Mouse (Mus musculus) gastrocnemius, postnatal 14 days (tissue): ENCODE measurements around the gene Magi1. TPM values are rescaled to one million over a fixed set of nuclear protein-coding genes. Genes with fewer than 3 reads are reported as not detected.

ENCODE experiments used
- DNase-seq: peaks from one replicate; pipeline ENCODE4 v3.0.0; 2021; ENCODE audit warnings: mixed read lengths
- intact Hi-C: fragments of 180-260 bp; cut with DNase I; formaldehyde crosslinking; loops from one replicate; pipeline ENCODE4 v1.15.1; 2025; ENCODE audit warnings: low total_unique reads
- total RNA-seq, 2 experiments: library from RNA; stranded (reverse); gene quantifications; 2 replicates each; pipeline ENCODE4 v1.2.3; 2021

The Magi1 gene
- total RNA-seq, 2 experiments from 2014 or later = 6.4 to 6.7 TPM

DNA sequence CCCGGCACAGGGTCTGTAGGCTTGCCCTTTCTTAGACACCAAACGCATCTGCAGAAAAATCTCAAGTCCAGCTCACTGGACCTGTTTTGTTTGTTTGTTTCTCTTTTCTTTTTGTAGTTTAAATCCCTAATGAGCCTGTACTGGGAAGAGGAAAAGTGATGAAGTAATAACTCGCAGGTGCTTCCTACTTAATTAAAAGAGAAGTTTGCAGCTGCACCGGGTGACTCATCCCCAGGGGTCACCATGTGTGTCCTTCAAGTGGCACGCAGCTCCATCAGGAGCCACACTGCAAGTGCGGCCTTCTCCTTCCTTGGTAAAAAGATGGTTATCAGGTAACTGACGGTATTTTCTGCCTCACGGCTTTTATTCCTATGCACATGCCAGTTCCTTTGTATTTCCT, 112.5 kb downstream of the Magi1 start:
- intact Hi-C loops = no loop called here

DNA sequence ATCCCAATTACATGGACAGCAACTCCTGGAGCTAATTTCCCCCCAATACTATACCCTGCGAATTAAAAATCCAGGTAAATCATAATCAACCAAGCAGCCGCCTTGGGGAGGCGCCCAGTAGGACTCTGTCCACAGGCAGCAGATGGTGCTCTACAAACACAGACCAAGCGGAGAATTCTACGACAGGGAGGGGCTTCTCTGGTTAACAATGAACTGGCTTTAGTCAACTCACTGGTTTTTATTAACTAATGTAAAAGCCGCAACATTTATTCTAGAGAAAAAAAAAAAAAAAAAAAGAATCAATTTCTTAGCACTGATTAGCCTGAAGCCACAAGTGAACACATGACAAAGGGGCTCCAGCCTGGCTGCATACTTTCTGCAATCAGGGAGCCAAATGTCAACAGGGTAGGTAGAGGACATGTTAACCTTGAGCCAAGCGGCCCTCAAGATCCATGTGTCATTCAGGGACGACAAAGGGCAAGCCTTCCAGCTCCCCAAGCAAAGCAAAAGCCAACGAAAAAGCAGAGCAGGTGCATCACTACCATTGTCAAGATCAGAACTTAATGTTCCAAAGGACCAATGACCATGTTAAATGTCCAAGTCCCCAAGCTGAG, 114.0 kb downstream of the Magi1 start:
- intact Hi-C loops = no loop called here
- no peak for DNase-seq

More for the DNA sequence above, 112.5 kb downstream of the Magi1 start:
- no peak for DNase-seq

DNA sequence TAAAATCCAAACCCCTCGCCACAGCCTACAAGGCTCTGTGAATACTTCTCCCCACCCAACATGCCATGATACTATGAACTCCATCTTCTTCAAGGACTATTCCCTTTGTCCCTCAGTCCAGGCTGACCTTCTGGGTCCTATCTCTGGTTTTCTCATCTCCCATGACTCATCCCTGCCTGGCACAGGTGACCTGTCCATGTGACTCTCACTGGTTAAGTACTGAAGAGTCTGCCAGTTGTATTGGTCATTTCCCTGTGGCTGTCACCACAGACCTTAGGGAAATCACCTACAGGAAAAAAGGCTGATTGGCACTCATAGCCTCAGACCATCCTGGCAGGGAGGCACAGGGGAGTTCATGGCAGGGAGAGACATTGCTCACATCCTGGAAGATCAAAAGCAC, 117.8 kb downstream of the Magi1 start:
- no peak for DNase-seq
- intact Hi-C loops = no loop called here

DNA sequence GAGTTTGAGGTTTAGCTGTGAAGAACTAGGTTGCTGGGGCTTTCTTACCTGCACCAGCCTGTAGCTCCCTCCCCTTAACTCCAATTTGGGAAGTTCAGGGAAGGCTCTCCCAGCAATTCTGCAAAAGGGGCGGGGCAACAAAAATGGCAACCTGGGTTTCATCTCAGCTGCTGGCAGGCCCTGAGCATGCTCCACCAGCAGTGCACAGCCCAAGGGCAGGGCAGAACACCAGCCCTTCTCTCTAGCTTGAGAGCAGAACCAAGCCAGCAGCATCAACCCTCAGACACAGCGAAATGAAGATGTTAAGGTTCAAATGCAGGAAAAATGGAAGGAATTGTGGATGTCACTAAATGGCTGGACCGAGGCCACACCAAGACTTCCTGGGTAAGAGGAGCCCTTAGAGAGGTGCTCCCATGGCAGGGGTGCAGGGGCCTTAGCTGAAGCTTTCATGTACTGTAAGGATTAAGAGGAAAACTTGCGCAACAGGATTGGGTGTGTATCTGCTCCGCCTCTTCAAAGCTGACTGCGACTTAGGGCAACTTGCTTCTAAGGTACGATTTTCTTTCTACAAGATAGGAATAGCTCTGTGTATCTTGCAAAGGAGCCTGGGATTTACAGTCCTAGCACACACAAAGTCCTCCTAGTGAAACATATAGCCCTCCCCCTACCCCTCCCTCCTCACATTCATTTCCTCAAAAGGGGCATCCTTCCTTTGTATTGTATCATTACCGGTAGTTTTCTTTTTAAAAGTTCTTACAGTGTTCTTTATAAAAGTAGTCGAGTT, 118.8 kb downstream of the Magi1 start:
- intact Hi-C loops = no loop called here

DNA sequence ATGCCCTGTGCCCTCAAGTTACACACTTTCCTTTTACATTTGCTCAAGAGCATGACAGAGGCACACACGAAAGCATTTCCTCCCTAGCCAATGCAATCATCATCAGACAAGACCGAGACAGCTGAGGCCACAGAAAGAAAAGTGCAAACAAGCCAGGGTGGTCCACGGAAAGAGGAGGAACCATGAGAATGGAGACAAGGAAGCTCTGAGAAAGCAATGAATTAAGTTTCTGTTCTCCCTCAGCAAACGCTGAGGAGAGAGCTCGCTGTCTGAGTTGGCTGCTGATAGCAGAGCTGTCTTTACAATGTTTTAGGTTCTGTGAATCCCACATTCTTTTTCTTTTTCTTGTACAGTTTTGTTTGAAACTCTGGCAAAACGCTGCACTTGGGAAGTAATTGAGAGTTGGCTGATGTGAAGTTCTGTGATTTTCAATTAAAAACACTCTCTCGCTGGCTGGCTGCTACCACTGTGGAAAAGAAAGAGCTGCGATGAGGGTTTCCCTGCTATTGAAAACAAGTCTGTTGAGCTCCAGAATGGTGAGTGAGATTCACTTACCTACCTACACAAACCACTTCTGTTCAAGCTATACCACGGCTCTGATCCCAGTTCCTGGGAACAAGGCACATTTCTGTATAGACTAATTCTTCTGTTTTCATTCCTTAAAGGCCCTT, 120.3 kb downstream of the Magi1 start:
- intact Hi-C loops = no loop called here
- DNase-seq = no peak

More for the DNA sequence above, 118.8 kb downstream of the Magi1 start:
- no peak for DNase-seq

DNA sequence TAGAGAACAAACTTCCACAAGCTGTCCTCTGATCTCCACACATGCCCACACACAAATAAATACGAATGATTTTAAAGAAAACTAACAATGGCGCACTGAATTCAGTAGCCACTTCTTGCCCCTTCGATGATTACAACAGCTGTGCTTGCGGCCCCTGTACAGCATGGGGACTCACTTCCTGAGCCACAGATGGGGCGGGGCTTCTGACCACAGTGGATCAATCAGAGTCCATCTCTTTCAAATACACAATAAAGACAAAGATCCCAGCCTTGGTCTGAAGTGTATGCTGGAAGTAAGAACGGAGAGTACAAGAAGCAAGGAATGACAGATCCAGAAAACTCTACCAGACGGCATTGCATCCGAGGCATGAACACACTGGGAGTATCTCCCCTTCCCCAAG, 120.8 kb downstream of the Magi1 start:
- intact Hi-C loops = no loop called here
- no peak for DNase-seq

DNA sequence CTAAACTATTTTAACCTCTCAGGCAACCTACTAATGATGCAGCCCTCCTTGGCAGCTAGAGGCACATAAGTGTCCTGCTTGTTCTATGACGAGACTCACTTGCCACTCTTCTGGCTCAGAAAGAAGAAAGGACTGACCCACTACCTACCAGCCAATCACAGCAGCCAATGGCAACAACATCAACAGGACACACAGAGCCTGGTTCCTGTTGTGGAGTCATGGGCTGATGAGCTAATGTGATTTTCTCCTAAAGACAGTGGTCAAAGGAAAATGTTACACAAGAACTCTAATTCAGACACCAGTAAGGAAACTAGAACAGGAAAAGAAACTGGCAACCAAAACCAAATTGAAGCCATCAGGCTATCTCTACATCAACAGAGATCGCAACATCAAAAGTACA, 124.5 kb downstream of the Magi1 start:
- DNase-seq = no peak
- intact Hi-C loops = no loop called here

DNA sequence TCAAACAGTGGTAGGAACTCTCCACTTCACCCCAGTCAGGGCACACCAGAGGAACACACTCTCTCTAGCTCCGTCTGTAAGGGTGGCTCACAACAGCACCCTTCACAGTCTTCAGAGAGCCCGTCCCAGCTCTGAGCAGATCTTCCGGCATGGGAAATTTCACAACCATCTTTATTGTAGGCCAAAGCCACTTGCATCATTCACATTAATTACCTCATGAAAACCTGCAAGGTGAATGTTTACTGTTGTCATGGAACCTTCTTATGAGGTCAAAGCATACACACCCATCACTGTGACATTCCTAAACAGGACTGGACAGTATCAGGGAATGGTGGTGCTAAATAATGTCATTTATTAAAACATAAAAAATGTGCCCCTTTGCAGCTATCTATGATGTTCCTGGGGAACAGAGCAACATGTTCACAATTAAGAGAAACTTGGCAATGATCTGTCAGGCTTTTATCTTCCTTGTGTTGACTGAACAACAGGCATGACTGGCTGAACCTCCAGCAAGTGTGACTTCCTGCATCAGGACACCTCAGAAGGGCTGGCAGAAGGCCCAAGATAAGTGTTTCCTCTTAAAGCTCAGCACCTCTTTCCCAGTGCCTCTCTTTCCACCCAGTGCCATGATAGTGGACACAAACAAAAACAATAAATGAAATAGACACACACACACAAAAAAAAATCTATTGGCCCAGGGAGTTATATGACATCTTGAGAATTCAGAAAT, 125.4 kb downstream of the Magi1 start:
- intact Hi-C loops = no loop called here
- no peak for DNase-seq

DNA sequence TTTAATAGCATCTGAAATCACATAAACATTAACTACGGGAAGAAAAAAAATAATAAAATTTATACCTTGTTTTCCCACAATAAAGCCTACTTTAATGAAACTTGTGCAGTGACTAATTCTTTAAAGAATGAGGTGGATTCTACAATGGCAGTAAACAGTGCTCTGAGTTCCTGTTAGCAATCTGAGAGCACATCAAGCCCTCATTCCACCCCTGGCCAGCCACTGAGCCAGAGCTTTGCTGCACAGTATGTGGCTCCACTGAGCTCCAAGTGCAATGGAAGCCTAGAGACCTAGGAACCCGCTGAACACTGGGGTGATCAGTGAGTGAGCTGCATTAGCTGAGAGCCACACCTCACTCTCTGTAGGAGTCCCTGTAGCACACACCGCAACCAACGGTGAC, 127.7 kb downstream of the Magi1 start:
- intact Hi-C loops = no loop called here
- no peak for DNase-seq

DNA sequence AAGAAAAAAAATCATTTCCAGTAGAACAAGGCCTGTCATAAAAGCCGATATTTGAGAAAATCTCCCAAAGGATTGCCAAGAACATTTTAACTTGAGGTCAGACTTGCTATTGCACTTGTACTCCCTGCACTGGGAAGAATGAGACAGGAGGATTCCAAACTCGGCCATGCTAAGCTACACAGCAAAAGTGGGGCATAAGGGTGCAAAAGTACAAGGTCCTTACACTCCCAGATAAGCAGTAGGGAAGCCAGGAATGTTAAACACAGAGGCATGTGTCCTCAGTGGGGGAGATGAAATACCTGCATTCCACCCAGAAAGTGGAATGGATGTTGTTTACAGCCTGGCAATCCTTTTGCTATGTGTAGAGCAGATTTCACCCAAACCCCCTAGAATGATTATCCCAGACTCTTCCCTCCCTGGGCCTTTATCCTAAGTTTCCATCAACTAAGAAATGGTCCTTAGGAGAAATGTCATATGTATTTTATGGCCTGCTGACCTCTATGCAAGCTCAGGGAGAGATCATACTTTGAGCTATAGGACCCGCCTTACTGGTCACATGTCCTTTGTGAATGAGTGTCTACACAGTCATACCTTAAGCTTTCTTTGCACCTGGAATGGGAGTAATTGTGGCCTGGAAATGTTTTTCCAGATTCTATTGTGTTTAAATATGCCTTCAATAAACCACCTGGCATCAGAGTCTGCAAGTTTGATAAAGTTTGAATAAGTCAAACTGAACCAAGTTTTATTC, 128.7 kb downstream of the Magi1 start:
- no peak for DNase-seq
- intact Hi-C loops = no loop called here

DNA sequence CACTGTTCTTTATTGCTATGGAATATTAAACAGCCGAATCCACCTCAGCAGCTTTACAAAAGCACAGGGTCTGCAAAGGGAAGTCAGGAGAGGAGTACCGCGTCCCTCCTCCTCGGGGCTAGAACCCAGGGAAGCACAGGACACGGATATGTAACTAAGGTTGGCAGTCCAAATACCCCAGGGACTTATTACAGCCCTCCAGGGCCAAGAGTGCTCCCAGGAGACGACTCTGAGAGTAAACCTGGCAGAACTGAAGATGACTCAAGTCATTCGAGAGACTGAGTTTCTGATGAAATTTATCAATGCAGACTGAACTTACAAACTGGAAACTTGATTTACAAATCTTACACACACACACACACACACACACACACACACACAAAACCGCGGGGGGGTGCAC, 130.8 kb downstream of the Magi1 start:
- no peak for DNase-seq
- intact Hi-C loops = no loop called here

DNA sequence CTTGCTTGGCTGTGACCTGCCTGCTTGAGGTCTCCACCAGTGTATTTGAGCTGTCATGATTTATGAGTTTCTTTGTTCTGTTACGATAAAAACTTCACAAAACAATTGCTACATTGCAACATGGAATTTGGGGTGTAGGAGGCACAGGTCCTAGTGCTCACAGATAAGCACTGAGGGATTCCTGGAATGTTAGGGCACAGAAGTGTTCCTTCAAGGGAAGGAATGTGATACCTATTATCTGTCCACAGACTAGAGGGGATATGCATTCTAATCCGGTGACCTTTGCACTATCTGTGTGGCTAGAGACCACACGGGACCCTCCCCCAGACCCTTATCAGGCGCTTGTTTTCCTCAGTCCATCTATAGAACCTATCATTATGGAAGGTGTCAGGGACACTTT, 132.8 kb downstream of the Magi1 start:
- DNase-seq = no peak
- intact Hi-C loops = no loop called here

DNA sequence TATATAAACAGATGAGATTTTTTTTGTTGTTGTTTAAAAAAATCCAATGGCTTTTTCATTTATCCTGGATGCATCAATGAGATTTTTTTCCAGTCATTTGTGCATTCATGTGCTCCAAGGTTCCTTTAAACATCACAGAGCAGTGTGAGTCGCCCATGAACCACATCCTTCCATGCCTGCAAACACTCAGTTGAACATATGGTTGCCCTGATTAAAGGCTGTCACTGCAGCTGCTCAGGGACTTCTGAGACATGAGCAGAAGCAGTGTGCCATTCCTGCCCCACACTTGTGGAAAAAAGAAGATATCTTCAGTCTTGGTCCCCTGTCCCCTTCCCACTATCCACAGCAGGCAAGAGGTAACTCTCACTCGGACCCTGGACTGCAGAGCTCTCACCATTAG, 133.9 kb downstream of the Magi1 start:
- intact Hi-C loops = no loop called here
- DNase-seq = no peak

DNA sequence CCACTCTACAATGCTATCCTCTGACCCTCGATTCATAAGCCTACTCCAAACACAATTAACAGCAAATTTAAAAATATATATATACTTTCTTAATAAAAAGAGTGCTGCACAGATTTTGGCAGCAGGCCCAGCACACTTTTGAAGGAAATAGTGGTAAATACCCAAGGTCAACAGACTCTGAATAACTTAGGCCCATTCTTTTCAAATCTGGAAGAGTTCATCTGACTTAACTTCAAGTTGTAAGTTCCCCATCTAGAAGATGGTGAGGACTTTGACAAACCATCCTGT, 137.6 kb downstream of the Magi1 start:
- intact Hi-C loops = no loop called here
- no peak for DNase-seq

DNA sequence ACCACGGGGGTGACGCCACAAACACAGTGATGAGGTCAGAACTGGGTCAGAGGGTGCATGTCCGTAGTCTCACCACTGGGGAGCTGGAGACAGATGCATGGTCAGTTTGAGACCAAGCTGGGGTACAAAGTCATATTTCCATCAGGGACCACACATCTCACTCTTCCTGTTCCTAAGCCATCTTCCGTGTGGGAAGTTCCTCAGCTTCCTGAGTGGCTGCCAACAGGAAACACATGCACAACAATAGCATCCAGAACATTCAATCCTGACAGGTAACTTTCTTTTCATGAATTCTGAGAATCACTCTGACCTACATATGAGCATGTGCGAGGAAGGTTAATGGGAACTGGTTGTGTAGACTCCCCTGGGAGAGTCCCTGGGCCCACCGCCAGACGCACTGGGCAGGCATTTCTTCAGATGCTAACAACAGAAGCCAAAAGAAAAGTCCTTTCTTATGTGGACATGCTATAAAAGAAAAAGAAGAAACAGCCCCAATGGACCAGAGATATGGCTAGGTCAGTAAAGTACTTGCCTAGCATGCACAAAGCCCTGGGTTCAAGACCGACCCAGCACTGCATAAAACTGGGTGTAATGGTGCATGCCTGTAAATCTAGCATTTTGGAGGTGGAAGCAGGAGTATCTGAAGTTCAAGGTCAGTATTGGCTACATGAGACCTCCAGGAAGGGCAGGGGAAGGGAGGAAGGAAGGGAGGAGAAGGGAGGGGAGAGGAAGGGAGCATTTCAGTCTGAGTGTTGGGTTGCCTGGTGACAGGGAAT, 138.1 kb downstream of the Magi1 start:
- peak; percentile 72 for DNase-seq
- intact Hi-C loops = no loop called here

DNA sequence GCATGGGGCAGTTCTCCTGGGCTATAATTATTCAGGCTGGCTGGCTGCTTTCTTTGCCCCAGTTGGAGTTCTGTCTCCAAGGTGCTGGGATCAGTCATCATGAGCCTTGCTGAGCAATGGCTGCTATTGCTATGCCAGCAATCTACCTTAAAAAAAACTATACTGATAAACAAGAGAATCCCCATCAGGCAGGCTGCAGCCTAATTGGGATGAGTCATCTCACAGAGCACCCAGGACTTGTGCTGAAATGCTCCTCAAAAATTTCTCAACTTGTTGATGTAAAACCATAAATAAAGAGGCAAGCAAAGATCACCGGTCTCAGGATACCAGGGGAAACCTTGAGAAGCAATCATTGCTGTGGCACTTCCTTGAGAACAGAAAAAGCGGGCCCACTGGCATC, 141.2 kb downstream of the Magi1 start:
- no peak for DNase-seq
- intact Hi-C loops = no loop called here

DNA sequence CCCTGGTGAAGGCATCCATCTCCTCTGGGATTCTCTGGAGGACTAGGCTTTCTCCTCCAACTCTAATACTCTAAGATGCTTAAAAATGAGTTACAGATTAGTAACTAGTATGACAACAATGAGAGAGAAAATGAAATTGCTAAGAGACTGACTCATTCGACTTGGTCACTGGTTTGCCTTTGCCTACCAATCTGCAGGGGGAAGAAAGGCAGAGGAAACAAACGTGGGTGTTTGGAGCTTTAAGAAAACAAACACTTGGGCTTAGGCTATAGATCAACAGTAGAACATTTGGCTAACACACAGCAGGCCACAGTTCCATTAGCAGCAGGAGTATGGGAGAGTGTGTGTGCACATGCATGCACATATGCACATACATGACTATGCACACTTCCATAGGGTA, 142.2 kb downstream of the Magi1 start:
- intact Hi-C loops = no loop called here

DNA sequence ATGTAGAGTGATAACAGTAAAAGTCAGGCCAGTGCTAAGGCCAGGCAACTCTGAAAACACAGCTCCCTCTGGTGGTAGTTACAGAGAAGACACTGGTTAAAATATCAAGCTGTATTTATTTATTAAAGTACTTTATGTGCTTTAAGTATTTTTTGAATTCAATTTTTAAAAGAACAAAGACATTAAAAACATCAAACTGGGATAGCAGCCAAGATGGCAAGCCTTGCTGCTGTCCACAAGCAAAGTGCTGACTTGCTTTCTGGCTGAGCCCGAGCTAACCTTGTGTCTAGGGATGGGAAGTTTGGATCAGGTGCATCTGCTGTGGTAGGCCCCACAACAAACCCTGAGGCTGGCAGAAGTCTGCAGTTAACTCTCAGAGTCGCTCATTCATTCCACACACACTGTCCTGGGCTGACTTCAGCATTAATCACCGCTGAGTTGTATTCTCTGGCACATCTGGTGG, 143.7 kb downstream of the Magi1 start:
- DNase-seq = no peak
- intact Hi-C loops = loop anchor here (5.0 kb wide), 1 partner anchor 58 kb away; no protein-coding TSS in a partner anchor

More for the DNA sequence above, 142.2 kb downstream of the Magi1 start:
- no peak for DNase-seq

DNA sequence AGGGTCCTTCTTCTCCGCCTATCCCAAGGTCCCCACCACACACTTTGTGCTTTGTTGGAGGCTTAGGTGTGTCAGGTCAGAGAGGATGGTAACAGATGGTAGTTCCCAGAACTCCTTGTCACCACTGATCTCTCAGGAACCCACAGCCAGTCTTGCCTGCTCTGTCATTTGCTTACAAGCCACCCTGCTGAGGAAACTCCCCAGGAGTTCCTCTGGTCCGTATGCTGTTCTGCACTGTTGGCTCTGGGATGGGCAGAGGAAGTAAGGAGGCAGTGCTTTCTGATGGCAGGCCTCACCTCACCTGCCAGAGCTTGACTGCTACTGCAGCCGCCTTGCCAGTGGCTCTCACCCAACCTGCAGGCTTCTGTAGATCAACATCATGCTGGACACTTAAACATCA, 147.0 kb downstream of the Magi1 start:
- DNase-seq = no peak
- intact Hi-C loops = loop anchor here (5.0 kb wide), 1 partner anchor 54 kb away; no protein-coding TSS in a partner anchor
